ENCODE assay signal across 8 mouse cellular contexts in the genomic region with DNA sequence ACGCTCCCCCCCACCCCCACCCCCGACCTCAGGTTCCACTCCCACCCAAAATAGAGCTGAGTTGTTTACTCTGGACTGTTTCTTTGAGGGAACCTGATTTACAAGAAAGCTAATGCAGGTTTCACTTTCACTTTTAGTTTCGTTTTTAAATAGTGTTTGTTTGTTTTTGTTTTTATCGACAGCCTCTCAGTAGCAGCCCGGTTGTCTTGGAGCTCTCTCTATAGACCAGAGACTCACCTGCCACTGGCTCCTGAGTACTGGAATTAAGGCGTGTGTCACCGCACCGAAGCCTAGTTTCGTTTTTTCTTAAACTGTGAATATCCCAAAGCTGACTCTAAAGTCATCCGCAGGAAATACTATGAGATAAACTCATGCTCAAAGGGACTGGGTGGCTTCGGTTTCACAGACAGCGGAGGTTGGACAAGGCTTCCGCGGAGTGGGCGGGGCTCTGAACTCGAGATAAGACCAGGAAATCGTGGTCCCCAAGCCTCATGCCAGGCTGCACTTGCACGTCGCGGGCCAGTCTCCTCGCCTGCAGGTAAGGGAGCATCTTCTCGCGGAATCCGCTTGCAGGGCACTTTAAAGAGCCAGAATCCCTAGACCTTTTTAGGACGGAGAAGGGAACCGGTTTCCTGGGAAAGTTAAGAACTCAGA. TPM values are rescaled to one million over a fixed set of nuclear protein-coding genes. Genes with fewer than 3 reads are reported as not detected.
DNase-seq lines count a peak whose midpoint lies in the region; ATAC-seq and TF ChIP-seq lines count a peak whose summit lies in the region.

A gene (minus strand): TSS at position 422 of the 654 bp plus-strand sequence.
A gene (plus strand): TSS at position 487 of the 654 bp plus-strand sequence.

- H3K4me3 ChIP-seq in ES-Bruce4 (ENCODE audit: low read depth, low read length), result peak within 1 kb of the TSS; percentile 4
- H3K4me3 ChIP-seq in forebrain, embryonic 11.5 days (ENCODE audit: low read depth, low read length), result peak within 1 kb of the TSS; percentile 34

- H3K27ac ChIP-seq in ES-Bruce4 (ENCODE audit: insufficient read depth, low read length), result no peak within 1 kb of the TSS
- no peak within 1 kb of the TSS for H3K27ac ChIP-seq in forebrain, embryonic 11.5 days (ENCODE audit: low read depth, low read length)

- TF ChIP-seq CTCF in ES-Bruce4 (IDR thresholded peaks at IDR 0.05; ENCODE audit: low read depth, low read length), result no peak

- WGBS in forebrain, embryonic 11.5 days, result 7% methylated on average over 26 of the region's 26 CpGs

- intact Hi-C loops in heart, postnatal 10 days (cut with DNase I), result no loop called here

- no peaks in the 10 kb centered on the region for H3K36me3 ChIP-seq in ES-Bruce4 (ENCODE audit: control insufficient read depth, insufficient read depth, low read length, poor library complexity, severe bottlenecking)
- H3K36me3 ChIP-seq in forebrain, embryonic 11.5 days (ENCODE audit: control insufficient read depth, insufficient read depth, low read length), result no peaks in the 10 kb centered on the region

- no peaks in the 10 kb centered on the region; the same call in 1 of the 2 replicates for H3K27me3 ChIP-seq in ES-Bruce4 (ENCODE audit: control insufficient read depth, insufficient read depth, low read length, poor library complexity, severe bottlenecking)
- H3K27me3 ChIP-seq in forebrain, embryonic 11.5 days (ENCODE audit: control insufficient read depth, insufficient read depth, low read length), result no peaks in the 10 kb centered on the region

- DNase-seq in c-Kit-positive CD71-negative TER-119-negative erythroid progenitor cells, embryonic 14.5 days (ENCODE audit: low read depth), result peak; percentile 92
- peak; percentile 62 for DNase-seq in forebrain, embryonic 11.5 days (ENCODE audit: low spot score)
- peak; percentile 79 for DNase-seq in heart, postnatal 10 days
- DNase-seq in kidney, postnatal 4 days, result peak; percentile 81 to 89
- DNase-seq in lung, postnatal 10 days, result peak; percentile 90
- DNase-seq in ovary, postnatal 10 days (ENCODE audit: low spot score), result peak; percentile 25
- DNase-seq in thymus, postnatal 10 days (ENCODE audit: low spot score in 2 of 2), result peak; percentile 87

- TF ChIP-seq POLR2A in ES-Bruce4 (IDR thresholded peaks at IDR 0.05; ENCODE audit: insufficient read depth, low read length), result no peak

- ATAC-seq in forebrain, embryonic 11.5 days (replicated peaks; ENCODE audit: low FRiP score), result 0 out of 2 replicates have a peak, but pooled peaks have one; percentile 42

- H3K9ac ChIP-seq in ES-Bruce4 (ENCODE audit: low read depth, poor library complexity, severe bottlenecking), result no peak within 1 kb of the TSS
- peak within 1 kb of the TSS; percentile 45 for H3K9ac ChIP-seq in forebrain, embryonic 11.5 days (ENCODE audit: low read length)

- H3K4me1 ChIP-seq in ES-Bruce4 (ENCODE audit: control insufficient read depth, insufficient read depth, low read length), result no peaks in the 10 kb centered on the region
- no peaks in the 10 kb centered on the region; the same call in 1 of the 2 replicates for H3K4me1 ChIP-seq in forebrain, embryonic 11.5 days (replicated peaks; ENCODE audit: control insufficient read depth, insufficient read depth, low read length)

- H3K4me2 ChIP-seq in forebrain, embryonic 11.5 days (ENCODE audit: low read depth, low read length, severe bottlenecking), result peak within 1 kb of the TSS; percentile 71

- no peaks in the 10 kb centered on the region for H3K9me3 ChIP-seq in ES-Bruce4 (replicated peaks; ENCODE audit: control insufficient read depth, insufficient read depth, low read length, poor library complexity, severe bottlenecking)
- no peaks in the 10 kb centered on the region for H3K9me3 ChIP-seq in forebrain, embryonic 11.5 days (ENCODE audit: control insufficient read depth, low read length)

- no peak for TF ChIP-seq EP300 in ES-Bruce4 (IDR thresholded peaks at IDR 0.05; ENCODE audit: insufficient read depth, low read depth, low read length)

RNA-seq across cellular contexts. Expression of the first gene that starts in this region (rescaled TPM):
- 35.8 and 38.1 TPM in 2 replicates for polyA plus RNA-seq in ES-Bruce4 (2011; ENCODE audit: insufficient read depth, insufficient read length, low read depth, missing spikeins)
- polyA plus RNA-seq in forebrain, embryonic 11.5 days (2014; fragmentation: Nextera tagmentation; extraction: Ambion mirVana), result 55.7 and 59.5 TPM in 2 replicates
- total RNA-seq in heart, postnatal 10 days (2021), result 10 to 100 TPM; 27.9 to 38.6 TPM

RNA-seq across cellular contexts. Expression of the second gene that starts in this region (rescaled TPM):
- polyA plus RNA-seq in ES-Bruce4 (2011; ENCODE audit: insufficient read depth, insufficient read length, low read depth, missing spikeins), result 3.5 and 4.2 TPM in 2 replicates
- polyA plus RNA-seq in forebrain, embryonic 11.5 days (2014; fragmentation: Nextera tagmentation; extraction: Ambion mirVana), result 0.23 and 0.61 TPM in 2 replicates
- total RNA-seq in heart, postnatal 10 days (2021), result 1 to 10 TPM; 1.7 to 2.0 TPM

Comparison
In these comparisons a context has a peak if more than half of its experiments do, and no peak if none do; other contexts are left out.
1. DNase-seq: peak in every context shown above with its lines; median percentile 92 in c-Kit-positive CD71-negative TER-119-negative erythroid progenitor cells, embryonic 14.5 days; 90 in lung, postnatal 10 days; 87 in thymus, postnatal 10 days; 85 in kidney, postnatal 4 days; 79 in heart, postnatal 10 days; 62 in forebrain, embryonic 11.5 days; 25 in ovary, postnatal 10 days.